Mouse (Mus musculus): Measurements from ENCODE around the gene Mturn. TPM values are rescaled to one million over a fixed set of nuclear protein-coding genes. Genes with fewer than 3 reads are reported as not detected.

Mturn gene
- polyA plus RNA-seq, 1 experiment, result 0.05 TPM

DNA sequence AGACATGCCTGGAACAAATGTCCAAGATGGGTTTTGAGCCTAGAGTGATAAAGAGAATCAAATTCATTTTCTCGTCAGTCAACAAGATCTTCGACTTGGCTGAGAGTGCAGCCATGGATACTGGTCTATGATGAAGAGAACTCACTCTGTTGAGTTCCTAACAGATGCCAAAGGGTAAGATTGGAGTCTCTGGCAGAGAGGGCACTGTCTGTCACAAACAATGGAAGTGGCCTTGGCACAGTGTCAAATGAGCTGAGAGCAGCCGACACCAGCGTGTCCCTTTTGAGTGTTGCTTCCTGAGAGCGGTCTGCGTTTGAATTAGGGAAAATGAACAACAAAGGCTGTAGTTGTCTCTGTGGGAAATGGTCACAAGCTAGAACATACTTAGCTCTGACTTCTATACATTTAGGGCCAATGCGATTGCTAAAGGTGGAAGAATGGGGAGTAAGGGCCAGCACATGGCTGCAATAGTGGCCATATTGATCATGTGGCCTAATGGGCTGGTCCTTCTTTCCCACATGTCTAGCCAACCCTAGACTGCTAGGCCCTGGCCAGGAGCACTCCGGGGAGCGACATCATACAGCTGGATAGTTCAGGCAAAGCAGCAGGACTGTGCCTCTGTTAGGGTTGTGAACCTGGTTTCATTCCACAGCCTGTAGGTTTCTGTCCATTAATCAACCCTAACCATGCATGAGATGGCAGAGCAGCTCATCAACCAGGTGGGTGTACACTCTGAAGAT, 39.3 kb downstream of the Mturn start:
- peaks cover 5% of the 10 kb centered on the region for H3K4me1 ChIP-seq (ENCODE audit: control insufficient read depth)
- no peak overlapping the region for H3K4me3 ChIP-seq (replicated peaks)
- H3K9me3 ChIP-seq (ENCODE audit: control insufficient read depth, low read length), result no peaks in the 10 kb centered on the region
- H3K27me3 ChIP-seq (ENCODE audit: control insufficient read depth), result no peaks in the 10 kb centered on the region
- no peaks in the 10 kb centered on the region for H3K36me3 ChIP-seq (ENCODE audit: control insufficient read depth)
- TF ChIP-seq TAL1 (IDR thresholded peaks at IDR 0.05; ENCODE audit: low read length), result no peak
- no peak for TF ChIP-seq GATA1 (IDR thresholded peaks at IDR 0.05; ENCODE audit: low read length)

DNA sequence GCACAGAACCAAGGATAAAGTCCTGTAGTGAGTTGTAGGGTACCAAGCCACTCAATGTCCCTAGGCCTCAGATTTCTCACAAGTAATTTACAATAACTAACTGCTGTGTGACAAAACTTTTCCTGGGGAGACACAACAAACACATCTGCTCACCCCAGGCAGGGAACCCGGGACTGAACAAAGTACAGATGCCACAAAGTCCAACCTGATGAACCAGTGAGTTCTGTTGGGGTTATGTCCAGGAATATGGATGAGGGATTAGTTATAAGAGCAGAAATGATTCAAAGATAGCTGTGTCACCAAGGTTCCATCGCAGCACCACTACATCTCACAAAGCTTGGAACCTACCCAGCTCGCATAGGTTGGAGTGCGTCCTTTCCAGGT, 39.8 kb downstream of the Mturn start:
- H3K9me3 ChIP-seq (ENCODE audit: control insufficient read depth, low read length), result no peaks in the 10 kb centered on the region
- no peak overlapping the region for H3K4me3 ChIP-seq (replicated peaks)
- peaks cover 5% of the 10 kb centered on the region for H3K4me1 ChIP-seq (ENCODE audit: control insufficient read depth)
- no peaks in the 10 kb centered on the region for H3K27me3 ChIP-seq (ENCODE audit: control insufficient read depth)
- no peaks in the 10 kb centered on the region for H3K36me3 ChIP-seq (ENCODE audit: control insufficient read depth)
- TF ChIP-seq TAL1 (IDR thresholded peaks at IDR 0.05; ENCODE audit: low read length) (no peak), GATA1 (IDR thresholded peaks at IDR 0.05; ENCODE audit: low read length) (no peak)

DNA sequence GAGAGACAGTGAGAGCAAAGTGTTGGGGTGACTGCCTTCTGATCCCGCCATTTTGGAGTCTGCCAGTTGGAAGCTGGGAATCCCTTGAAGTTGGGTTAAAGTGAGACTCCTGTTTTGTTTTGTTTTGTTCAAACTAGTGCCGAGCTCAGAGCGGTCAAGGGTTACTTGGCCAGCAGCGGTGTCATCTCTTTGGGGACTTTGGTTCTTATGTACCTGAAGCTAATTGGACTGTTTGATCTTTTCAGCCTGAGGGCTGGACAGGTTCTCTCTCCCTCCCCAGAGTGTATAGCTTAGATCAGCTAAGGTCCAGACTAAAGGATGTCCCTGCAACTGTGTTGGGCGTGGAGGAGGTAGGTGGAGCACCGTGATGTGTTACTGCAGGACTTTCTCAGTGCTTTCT, 44.9 kb downstream of the Mturn start:
- no peak for TF ChIP-seq GATA1 (IDR thresholded peaks at IDR 0.05; ENCODE audit: low read length)
- Histone ChIP-seq H3K36me3 (ENCODE audit: control insufficient read depth) (no peaks in the 10 kb centered on the region), H3K27me3 (ENCODE audit: control insufficient read depth) (no peaks in the 10 kb centered on the region), H3K4me1 (ENCODE audit: control insufficient read depth) (no peaks in the 10 kb centered on the region), H3K9me3 (ENCODE audit: control insufficient read depth, low read length) (no peaks in the 10 kb centered on the region), H3K4me3 (replicated peaks) (no peak overlapping the region)

DNA sequence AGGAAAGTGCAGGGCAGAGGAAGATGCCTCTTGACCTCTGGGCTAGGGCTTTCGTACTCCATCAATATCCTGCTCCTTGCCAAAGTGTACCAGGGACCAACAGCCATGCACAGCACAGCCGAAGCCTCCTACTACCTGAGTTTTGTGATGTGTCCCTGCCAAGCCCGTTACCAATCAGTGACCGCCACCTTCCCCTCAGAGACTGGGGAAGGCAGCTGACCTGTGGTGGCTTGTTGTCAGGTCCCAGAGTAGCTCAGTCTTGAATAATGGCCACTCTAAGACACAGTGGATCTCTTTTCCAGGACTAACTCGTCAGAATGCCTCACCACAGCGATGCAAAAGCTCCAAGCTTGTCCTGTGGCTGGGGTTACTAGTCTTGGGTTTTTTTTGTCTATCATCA, 45.4 kb downstream of the Mturn start:
- Histone ChIP-seq H3K36me3 (ENCODE audit: control insufficient read depth) (no peaks in the 10 kb centered on the region), H3K27me3 (ENCODE audit: control insufficient read depth) (no peaks in the 10 kb centered on the region), H3K4me3 (replicated peaks) (no peak overlapping the region), H3K9me3 (ENCODE audit: control insufficient read depth, low read length) (no peaks in the 10 kb centered on the region), H3K4me1 (ENCODE audit: control insufficient read depth) (no peaks in the 10 kb centered on the region)
- TF ChIP-seq GATA1 (IDR thresholded peaks at IDR 0.05; ENCODE audit: low read length), result no peak
- no peak for TF ChIP-seq TAL1 (IDR thresholded peaks at IDR 0.05; ENCODE audit: low read length)

DNA sequence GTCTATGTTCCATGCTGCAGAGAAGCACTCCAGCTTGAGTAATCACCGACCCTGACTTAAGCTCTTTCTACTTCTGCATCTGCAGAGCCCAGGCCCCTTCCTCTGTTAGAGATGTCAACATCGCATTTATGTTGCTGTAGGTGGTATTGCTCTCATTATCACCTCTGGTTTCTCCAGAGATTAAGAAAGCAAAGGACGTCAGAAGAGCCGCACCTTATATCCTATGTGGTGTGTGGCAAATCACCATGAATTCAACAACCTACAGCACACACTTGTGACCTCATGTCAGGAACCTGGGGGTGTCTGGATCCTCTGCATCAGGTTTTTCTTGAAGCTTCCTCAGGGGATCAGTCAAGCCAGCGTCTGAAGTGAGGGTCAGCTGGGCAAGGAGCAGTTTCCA, 46.0 kb downstream of the Mturn start:
- no peaks in the 10 kb centered on the region for H3K27me3 ChIP-seq (ENCODE audit: control insufficient read depth)
- H3K4me1 ChIP-seq (ENCODE audit: control insufficient read depth), result no peaks in the 10 kb centered on the region
- TF ChIP-seq TAL1 (IDR thresholded peaks at IDR 0.05; ENCODE audit: low read length), result no peak
- no peak for TF ChIP-seq GATA1 (IDR thresholded peaks at IDR 0.05; ENCODE audit: low read length)
- H3K36me3 ChIP-seq (ENCODE audit: control insufficient read depth), result no peaks in the 10 kb centered on the region
- no peak overlapping the region for H3K4me3 ChIP-seq (replicated peaks)
- no peaks in the 10 kb centered on the region for H3K9me3 ChIP-seq (ENCODE audit: control insufficient read depth, low read length)

DNA sequence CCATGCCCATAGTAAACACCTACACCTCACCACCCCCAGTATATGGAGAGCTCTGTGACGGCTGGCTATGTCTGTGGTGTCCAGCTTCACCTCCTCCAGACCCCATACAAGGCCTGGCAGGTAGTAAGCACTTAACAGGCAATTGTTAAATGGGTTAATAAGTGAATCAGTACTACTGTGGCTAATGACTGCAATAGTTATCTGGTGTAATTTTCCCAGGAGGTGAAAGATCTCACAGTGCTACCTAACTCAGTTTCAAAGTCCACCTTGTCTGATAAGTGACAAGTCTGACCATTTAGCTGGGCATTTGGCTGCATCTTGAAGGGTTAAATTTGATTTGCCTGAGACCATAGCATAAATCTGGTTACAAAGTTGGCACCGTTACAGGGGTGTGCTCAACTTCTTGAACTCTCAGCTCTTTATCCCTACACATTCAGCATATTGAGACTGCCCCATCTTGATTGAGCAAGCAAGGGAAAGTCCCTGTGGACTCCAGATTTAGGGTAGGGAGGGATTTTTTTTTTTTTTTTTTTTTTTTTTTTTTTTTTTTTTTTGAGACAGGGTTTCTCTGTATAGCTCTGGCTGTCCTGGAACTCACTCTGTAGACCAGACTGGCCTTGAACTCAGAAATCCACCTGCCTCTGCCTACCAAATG, 48.2 kb downstream of the Mturn start:
- Histone ChIP-seq H3K27me3 (ENCODE audit: control insufficient read depth) (no peaks in the 10 kb centered on the region), H3K36me3 (ENCODE audit: control insufficient read depth) (no peaks in the 10 kb centered on the region), H3K4me3 (replicated peaks) (no peak overlapping the region), H3K9me3 (ENCODE audit: control insufficient read depth, low read length) (no peaks in the 10 kb centered on the region), H3K4me1 (ENCODE audit: control insufficient read depth) (no peaks in the 10 kb centered on the region)
- no peak for TF ChIP-seq GATA1 (IDR thresholded peaks at IDR 0.05; ENCODE audit: low read length)
- no peak for TF ChIP-seq TAL1 (IDR thresholded peaks at IDR 0.05; ENCODE audit: low read length)

DNA sequence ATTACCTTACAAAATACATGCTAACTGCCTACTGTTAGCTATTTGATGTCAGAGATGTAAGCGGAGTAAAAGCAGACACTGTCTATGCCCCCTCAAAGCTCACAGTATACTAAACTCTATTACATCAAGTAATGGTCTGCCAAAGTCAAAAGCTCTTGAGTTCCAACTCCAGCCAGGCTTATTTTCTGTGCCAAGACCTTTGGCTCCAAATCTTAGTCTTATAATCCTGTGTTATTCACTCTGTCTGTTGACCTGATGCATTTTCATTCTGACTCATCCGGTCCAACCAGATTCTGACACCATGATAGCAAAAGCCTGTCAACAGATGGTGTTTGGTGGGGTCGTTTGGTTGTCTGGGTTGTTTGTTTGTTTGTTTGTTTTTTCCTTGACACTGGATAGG, 50.3 kb downstream of the Mturn start:
- Histone ChIP-seq H3K4me1 (ENCODE audit: control insufficient read depth) (no peaks in the 10 kb centered on the region), H3K27me3 (ENCODE audit: control insufficient read depth) (no peaks in the 10 kb centered on the region), H3K9me3 (ENCODE audit: control insufficient read depth, low read length) (no peaks in the 10 kb centered on the region), H3K36me3 (ENCODE audit: control insufficient read depth) (no peaks in the 10 kb centered on the region), H3K4me3 (replicated peaks) (no peak overlapping the region)
- TF ChIP-seq TAL1 (IDR thresholded peaks at IDR 0.05; ENCODE audit: low read length) (no peak), GATA1 (IDR thresholded peaks at IDR 0.05; ENCODE audit: low read length) (no peak)

DNA sequence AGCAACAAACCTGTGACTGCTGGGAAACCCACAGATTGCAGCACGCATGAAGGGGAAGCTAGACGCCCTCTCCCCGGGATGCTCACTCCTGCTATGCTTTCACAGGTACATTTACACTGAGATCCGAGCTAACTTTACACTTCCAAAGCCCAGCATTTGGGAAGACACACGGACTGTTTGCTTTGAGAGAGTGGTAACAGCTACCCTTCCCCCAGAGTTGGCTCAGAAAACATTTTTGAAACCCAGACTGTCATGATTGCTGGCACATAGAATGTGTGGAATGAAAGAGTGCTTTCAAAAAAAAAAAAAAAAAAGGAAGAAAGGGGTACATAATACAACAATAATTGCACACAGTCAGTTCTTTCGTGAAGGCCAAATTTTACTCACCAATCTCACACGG, 51.3 kb downstream of the Mturn start:
- H3K4me1 ChIP-seq (ENCODE audit: control insufficient read depth), result no peaks in the 10 kb centered on the region
- H3K4me3 ChIP-seq (replicated peaks), result no peak overlapping the region
- H3K27me3 ChIP-seq (ENCODE audit: control insufficient read depth), result no peaks in the 10 kb centered on the region
- TF ChIP-seq GATA1 (IDR thresholded peaks at IDR 0.05; ENCODE audit: low read length), result no peak
- TF ChIP-seq TAL1 (IDR thresholded peaks at IDR 0.05; ENCODE audit: low read length), result no peak
- H3K36me3 ChIP-seq (ENCODE audit: control insufficient read depth), result no peaks in the 10 kb centered on the region
- H3K9me3 ChIP-seq (ENCODE audit: control insufficient read depth, low read length), result no peaks in the 10 kb centered on the region

DNA sequence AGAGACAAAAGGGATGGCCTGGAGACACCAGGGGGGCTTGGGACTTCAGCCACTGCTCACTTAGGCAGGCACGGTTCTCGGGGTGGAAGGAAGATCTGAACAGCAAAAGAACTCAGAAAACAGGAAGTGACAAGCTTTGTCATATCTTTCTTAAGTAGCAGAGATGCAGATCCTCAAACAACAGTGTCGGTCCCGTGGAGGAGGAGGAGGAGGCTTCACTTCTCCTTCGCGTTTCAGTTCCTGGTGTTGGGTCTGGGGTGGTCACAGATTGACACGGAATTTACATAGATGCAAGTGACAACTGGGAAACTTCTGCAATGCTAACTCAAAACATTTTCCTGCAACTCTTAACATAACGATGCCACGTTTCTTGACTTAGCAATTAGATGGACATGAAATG, 54.7 kb downstream of the Mturn start:
- no peaks in the 10 kb centered on the region for H3K36me3 ChIP-seq (ENCODE audit: control insufficient read depth)
- H3K27me3 ChIP-seq (ENCODE audit: control insufficient read depth), result no peaks in the 10 kb centered on the region
- no peaks in the 10 kb centered on the region for H3K4me1 ChIP-seq (ENCODE audit: control insufficient read depth)

More for the DNA sequence above, 54.7 kb downstream of the Mturn start:
- Histone ChIP-seq H3K9me3 (ENCODE audit: control insufficient read depth, low read length) (no peaks in the 10 kb centered on the region), H3K4me3 (replicated peaks) (no peak overlapping the region)
- no peak for TF ChIP-seq GATA1 (IDR thresholded peaks at IDR 0.05; ENCODE audit: low read length)
- TF ChIP-seq TAL1 (IDR thresholded peaks at IDR 0.05; ENCODE audit: low read length), result no peak

Measured in erythroblast, embryonic 14.5 days (primary cell).